Mouse (Mus musculus) midbrain, embryonic 10.5 days (tissue): ENCODE results near the gene Gcnt1. TPM values are rescaled to one million over a fixed set of nuclear protein-coding genes. Genes with fewer than 3 reads are reported as not detected.

Source experiments
- DNase-seq: peaks from one replicate; pipeline ENCODE4 v3.0.0-alpha.2; 2017; ENCODE audit warnings: low spot score
- H3K27ac ChIP-seq: fragments of 300-500 bp; sonication (generic); replicated peaks from 2 replicates; pipeline ENCODE4 v1.5.1; 2016; ENCODE audit warnings: mild to moderate bottlenecking
- H3K27me3 ChIP-seq: fragments of 300-500 bp; sonication (generic); 2 replicates; pipeline ENCODE4 v1.6.1; 2016; ENCODE audit warnings: low read depth, mild to moderate bottlenecking; ENCODE audit not compliant: poor library complexity, severe bottlenecking
- H3K36me3 ChIP-seq: fragments of 300-500 bp; sonication (generic); 2 replicates; pipeline ENCODE4 v1.6.1; 2016; ENCODE audit warnings: mild to moderate bottlenecking, moderate library complexity
- H3K4me1 ChIP-seq: fragments of 300-500 bp; sonication (generic); 2 replicates; pipeline ENCODE4 v1.6.1; 2016
- H3K4me3 ChIP-seq: fragments of 300-500 bp; sonication (generic); 2 replicates; pipeline ENCODE4 v1.5.1; 2016; ENCODE audit warnings: mild to moderate bottlenecking, moderate library complexity
- H3K9me3 ChIP-seq: fragments of 300-500 bp; sonication (generic); replicated peaks from 2 replicates; pipeline ENCODE4 v1.6.1; 2016; ENCODE audit warnings: mild to moderate bottlenecking
- WGBS: fragments of 180-500 bp; shearing (Covaris S2); methylation state at CpG from one replicate; pipeline ENCODE4 v1.1.7; 2016; 5-methylcytosine and 5-hydroxymethylcytosine counted together
- polyA plus RNA-seq: library from polyadenylated mRNA; unstranded; fragments of >200 nt; fragmentation: Nextera tagmentation; extraction: Ambion mirVana; gene quantifications from 2 replicates; pipeline ENCODE4 v1.2.1, GENCODE M21; 2016

Gene Gcnt1
- polyA plus RNA-seq, 1 experiment from 2014 or later, result 2.0 TPM

GRCm38 (mm10) chr19:17392866-17393265, 20.2 kb upstream of the Gcnt1 start:
- 21% methylated on average over 3 of the region's 3 CpGs for WGBS

GRCm38 (mm10) chr19:17388404-17388803, 15.8 kb upstream of the Gcnt1 start:
- no peak overlapping the region for H3K27ac ChIP-seq
- H3K36me3 ChIP-seq, result no peaks in the 10 kb centered on the region
- no peak for DNase-seq
- no peak overlapping the region for H3K4me3 ChIP-seq
- H3K27me3 ChIP-seq, result peaks cover 65% of the 10 kb centered on the region
- H3K4me1 ChIP-seq, result peaks cover 11% of the 10 kb centered on the region
- 31% methylated on average over 2 of the region's 2 CpGs for WGBS
- no peaks in the 10 kb centered on the region for H3K9me3 ChIP-seq

More at GRCm38 (mm10) chr19:17392866-17393265, 20.2 kb upstream of the Gcnt1 start:
- Histone ChIP-seq H3K27ac (no peak overlapping the region), H3K9me3 (no peaks in the 10 kb centered on the region), H3K4me1 (peaks cover 11% of the 10 kb centered on the region), H3K4me3 (0 out of 2 replicates have a peak overlapping the region, but pooled peaks have one; percentile 73), H3K27me3 (peaks cover 44% of the 10 kb centered on the region), H3K36me3 (peaks cover 13% of the 10 kb centered on the region; the same call in 1 of the 2 replicates)
- no peak for DNase-seq

GRCm38 (mm10) chr19:17386424-17386823, 13.8 kb upstream of the Gcnt1 start:
- H3K36me3 ChIP-seq, result no peaks in the 10 kb centered on the region
- no peak overlapping the region for H3K27ac ChIP-seq
- H3K4me3 ChIP-seq, result no peak overlapping the region
- no peaks in the 10 kb centered on the region for H3K9me3 ChIP-seq
- H3K27me3 ChIP-seq, result peaks cover 60% of the 10 kb centered on the region
- WGBS, result 43% methylated on average over 6 of the region's 6 CpGs
- H3K4me1 ChIP-seq, result peaks cover 9% of the 10 kb centered on the region
- DNase-seq, result peak; percentile 26

- Histone ChIP-seq H3K36me3 (no peaks in the 10 kb centered on the region), H3K4me1 (peaks cover 9% of the 10 kb centered on the region), H3K4me3 (no peak overlapping the region), H3K27ac (no peak overlapping the region), H3K9me3 (no peaks in the 10 kb centered on the region), H3K27me3 (peaks cover 63% of the 10 kb centered on the region)
- 64% methylated on average over 1 of the region's 1 CpGs for WGBS
- DNase-seq, result no peak
These were observed 12.8 kb upstream of the Gcnt1 start for GRCm38 (mm10) chr19:17385426-17385825.

GRCm38 (mm10) chr19:17385022-17385421, 12.4 kb upstream of the Gcnt1 start:
- 97% methylated on average over 4 of the region's 4 CpGs for WGBS
- no peak for DNase-seq
- no peaks in the 10 kb centered on the region for H3K36me3 ChIP-seq
- no peak overlapping the region for H3K4me3 ChIP-seq
- peaks cover 60% of the 10 kb centered on the region for H3K27me3 ChIP-seq
- no peaks in the 10 kb centered on the region for H3K9me3 ChIP-seq
- no peak overlapping the region for H3K27ac ChIP-seq
- H3K4me1 ChIP-seq, result peaks cover 9% of the 10 kb centered on the region

GRCm38 (mm10) chr19:17382807-17383397, 10.3 kb upstream of the Gcnt1 start:
- Histone ChIP-seq H3K36me3 (no peaks in the 10 kb centered on the region), H3K9me3 (no peaks in the 10 kb centered on the region), H3K4me3 (no peak overlapping the region), H3K27ac (no peak overlapping the region), H3K4me1 (peaks cover 12% of the 10 kb centered on the region), H3K27me3 (peaks cover 54% of the 10 kb centered on the region)
- DNase-seq, result no peak
- 84% methylated on average over 6 of the region's 6 CpGs for WGBS

GRCm38 (mm10) chr19:17380549-17380948, 7.9 kb upstream of the Gcnt1 start:
- H3K27ac ChIP-seq, result no peak overlapping the region
- no peak overlapping the region for H3K4me3 ChIP-seq
- WGBS, result 85% methylated on average over 7 of the region's 7 CpGs
- peaks cover 3% of the 10 kb centered on the region; the same call in 1 of the 2 replicates for H3K4me1 ChIP-seq
- peaks cover 50% of the 10 kb centered on the region for H3K27me3 ChIP-seq
- no peaks in the 10 kb centered on the region for H3K9me3 ChIP-seq
- DNase-seq, result no peak
- no peaks in the 10 kb centered on the region for H3K36me3 ChIP-seq

- Histone ChIP-seq H3K4me1 (peaks cover 3% of the 10 kb centered on the region; the same call in 1 of the 2 replicates), H3K4me3 (no peak overlapping the region), H3K27ac (no peak overlapping the region), H3K36me3 (no peaks in the 10 kb centered on the region), H3K9me3 (no peaks in the 10 kb centered on the region), H3K27me3 (peaks cover 36% of the 10 kb centered on the region)
- no peak for DNase-seq
These were observed 6.2 kb upstream of the Gcnt1 start for GRCm38 (mm10) chr19:17378845-17379244.

- H3K27ac ChIP-seq, result no peak overlapping the region
- no peaks in the 10 kb centered on the region for H3K27me3 ChIP-seq
- DNase-seq, result no peak
- H3K4me1 ChIP-seq, result no peaks in the 10 kb centered on the region
- 67% methylated on average over 7 of the region's 7 CpGs for WGBS
- H3K9me3 ChIP-seq, result no peaks in the 10 kb centered on the region
- no peaks in the 10 kb centered on the region for H3K36me3 ChIP-seq
- H3K4me3 ChIP-seq, result no peak overlapping the region
These were observed 3.1 kb downstream of the Gcnt1 start for GRCm38 (mm10) chr19:17369581-17369980.

GRCm38 (mm10) chr19:17368557-17368956, 4.1 kb downstream of the Gcnt1 start:
- H3K27me3 ChIP-seq, result no peaks in the 10 kb centered on the region
- DNase-seq, result no peak
- H3K36me3 ChIP-seq, result no peaks in the 10 kb centered on the region
- H3K4me1 ChIP-seq, result no peaks in the 10 kb centered on the region
- no peak overlapping the region for H3K4me3 ChIP-seq
- no peak overlapping the region for H3K27ac ChIP-seq
- 93% methylated on average over 9 of the region's 9 CpGs for WGBS
- H3K9me3 ChIP-seq, result no peaks in the 10 kb centered on the region

GRCm38 (mm10) chr19:17366364-17367090, 6.1 kb downstream of the Gcnt1 start:
- no peaks in the 10 kb centered on the region for H3K36me3 ChIP-seq
- H3K4me1 ChIP-seq, result no peaks in the 10 kb centered on the region
- no peaks in the 10 kb centered on the region for H3K27me3 ChIP-seq
- no peak overlapping the region for H3K27ac ChIP-seq
- WGBS, result 94% methylated on average over 8 of the region's 8 CpGs
- no peaks in the 10 kb centered on the region for H3K9me3 ChIP-seq
- DNase-seq, result no peak
- H3K4me3 ChIP-seq, result no peak overlapping the region

GRCm38 (mm10) chr19:17364741-17365140, 7.9 kb downstream of the Gcnt1 start:
- DNase-seq, result no peak
- H3K27me3 ChIP-seq, result no peaks in the 10 kb centered on the region
- 35% methylated on average over 3 of the region's 3 CpGs for WGBS

GRCm38 (mm10) chr19:17361181-17361580, 11.5 kb downstream of the Gcnt1 start:
- WGBS, result 77% methylated on average over 2 of the region's 2 CpGs
- peaks cover 9% of the 10 kb centered on the region for H3K4me1 ChIP-seq

More at GRCm38 (mm10) chr19:17364741-17365140, 7.9 kb downstream of the Gcnt1 start:
- no peak overlapping the region for H3K4me3 ChIP-seq
- H3K36me3 ChIP-seq, result no peaks in the 10 kb centered on the region
- no peaks in the 10 kb centered on the region for H3K4me1 ChIP-seq
- no peak overlapping the region for H3K27ac ChIP-seq
- H3K9me3 ChIP-seq, result no peaks in the 10 kb centered on the region

More at GRCm38 (mm10) chr19:17361181-17361580, 11.5 kb downstream of the Gcnt1 start:
- H3K4me3 ChIP-seq, result no peak overlapping the region
- DNase-seq, result no peak
- no peaks in the 10 kb centered on the region for H3K9me3 ChIP-seq
- no peaks in the 10 kb centered on the region for H3K36me3 ChIP-seq
- no peak overlapping the region for H3K27ac ChIP-seq
- H3K27me3 ChIP-seq, result peaks cover 26% of the 10 kb centered on the region
